Mouse (Mus musculus) adrenal gland, adult 2 months (tissue): Measurements from ENCODE around the gene Snd1. TPM values are rescaled to one million over a fixed set of nuclear protein-coding genes. Genes with fewer than 3 reads are reported as not detected.

ENCODE experiments used
- DNase-seq: peaks from one replicate; pipeline ENCODE4 v3.0.0; 2021
- polyA plus RNA-seq: library from polyadenylated mRNA; depleted of rRNA; stranded (reverse); fragments of >200 nt; gene quantifications from 2 replicates; pipeline ENCODE4 v1.2.3, GENCODE M21; 2012
- total RNA-seq, 2 experiments: library from RNA; stranded (reverse); gene quantifications; 2 replicates each; pipeline ENCODE4 v1.2.3; 2021

Gene Snd1
- total and polyA plus RNA-seq, 3 experiments, result 127 to 155 (median 145) TPM

- no peak for DNase-seq
Observed at GRCm38 (mm10) chr6:28706108-28706975, 231.4 kb downstream of the Snd1 start.

- no peak for DNase-seq
Observed at GRCm38 (mm10) chr6:28706976-28707592, 232.1 kb downstream of the Snd1 start.

- no peak for DNase-seq
Observed at GRCm38 (mm10) chr6:28710035-28710434, 235.1 kb downstream of the Snd1 start.

GRCm38 (mm10) chr6:28717203-28717844, 242.4 kb downstream of the Snd1 start:
- DNase-seq, result no peak

- DNase-seq, result no peak
Observed at GRCm38 (mm10) chr6:28717845-28718237, 242.9 kb downstream of the Snd1 start.

- DNase-seq, result no peak
Observed at GRCm38 (mm10) chr6:28720391-28721171, 245.6 kb downstream of the Snd1 start.

- DNase-seq, result no peak
Observed at GRCm38 (mm10) chr6:28723059-28723458, 248.1 kb downstream of the Snd1 start.

GRCm38 (mm10) chr6:28724776-28725175, 249.8 kb downstream of the Snd1 start:
- DNase-seq, result peak; percentile 78

- no peak for DNase-seq
Observed at GRCm38 (mm10) chr6:28729236-28729635, 254.3 kb downstream of the Snd1 start.

GRCm38 (mm10) chr6:28729649-28730048, 254.7 kb downstream of the Snd1 start:
- no peak for DNase-seq

GRCm38 (mm10) chr6:28731246-28731645, 256.3 kb downstream of the Snd1 start:
- no peak for DNase-seq

- no peak for DNase-seq
Observed at GRCm38 (mm10) chr6:28733884-28734647, 259.1 kb downstream of the Snd1 start.

GRCm38 (mm10) chr6:28735116-28735515, 260.2 kb downstream of the Snd1 start:
- DNase-seq, result no peak

GRCm38 (mm10) chr6:28736665-28737064, 261.7 kb downstream of the Snd1 start:
- DNase-seq, result no peak

GRCm38 (mm10) chr6:28737601-28738000, 262.7 kb downstream of the Snd1 start:
- no peak for DNase-seq

GRCm38 (mm10) chr6:28743586-28743985, 268.6 kb downstream of the Snd1 start:
- no peak for DNase-seq

GRCm38 (mm10) chr6:28745864-28746263, 270.9 kb downstream of the Snd1 start:
- no peak for DNase-seq

GRCm38 (mm10) chr6:28747025-28747424, 272.1 kb downstream of the Snd1 start:
- no peak for DNase-seq

- no peak for DNase-seq
Observed at GRCm38 (mm10) chr6:28747931-28748670, 273.2 kb downstream of the Snd1 start.

GRCm38 (mm10) chr6:28749224-28749623, 274.3 kb downstream of the Snd1 start:
- no peak for DNase-seq

GRCm38 (mm10) chr6:28751186-28751585, 276.2 kb downstream of the Snd1 start:
- no peak for DNase-seq
